Mouse (Mus musculus) neural tube, embryonic 15.5 days (tissue): ENCODE data around the gene Taar7e. TPM values are rescaled to one million over a fixed set of nuclear protein-coding genes. Genes with fewer than 3 reads are reported as not detected.

Experiments
- ATAC-seq: fragments of 200-750 bp; cut with Nextera tagmentation; 2 replicates; pipeline ENCODE4 v1.8.0; 2017; ENCODE audit warnings: mild to moderate bottlenecking, moderate TSS enrichment, moderate library complexity; ENCODE audit not compliant: low FRiP score
- H3K27ac ChIP-seq: fragments of 300-500 bp; sonication (generic); replicated peaks from 2 replicates; pipeline ENCODE4 v1.5.1; 2015; ENCODE audit warnings: mild to moderate bottlenecking, inconsistent platforms
- H3K27me3 ChIP-seq: fragments of 300-500 bp; sonication (generic); replicated peaks from 2 replicates; pipeline ENCODE4 v1.6.1; 2015; ENCODE audit warnings: inconsistent platforms
- H3K36me3 ChIP-seq: fragments of 300-500 bp; sonication (generic); 2 replicates; pipeline ENCODE4 v1.6.1; 2015; ENCODE audit warnings: inconsistent platforms
- H3K4me1 ChIP-seq: fragments of 300-500 bp; sonication (generic); 2 replicates; pipeline ENCODE4 v1.6.1; 2015; ENCODE audit warnings: inconsistent platforms
- H3K4me2 ChIP-seq: fragments of 300-500 bp; sonication (generic); 2 replicates; pipeline ENCODE4 v1.6.1; 2015; ENCODE audit warnings: inconsistent platforms, mild to moderate bottlenecking, moderate library complexity
- H3K4me3 ChIP-seq: fragments of 300-500 bp; sonication (generic); replicated peaks from 2 replicates; pipeline ENCODE4 v1.5.1; 2015; ENCODE audit warnings: mild to moderate bottlenecking, inconsistent platforms
- H3K9ac ChIP-seq: fragments of 300-500 bp; sonication (generic); replicated peaks from 2 replicates; pipeline ENCODE4 v1.6.1; 2015; ENCODE audit warnings: mild to moderate bottlenecking, inconsistent platforms
- H3K9me3 ChIP-seq: fragments of 300-500 bp; sonication (generic); replicated peaks from 2 replicates; pipeline ENCODE4 v1.6.1; 2016; ENCODE audit warnings: inconsistent platforms
- WGBS: fragments of 180-500 bp; shearing (Covaris S2); methylation state at CpG from one replicate; pipeline ENCODE4 v1.1.7; 2015; ENCODE audit warnings: mixed read lengths; 5-methylcytosine and 5-hydroxymethylcytosine counted together
- polyA plus RNA-seq: library from polyadenylated mRNA; unstranded; fragments of >200 nt; fragmentation: Nextera tagmentation; extraction: Ambion mirVana; gene quantifications from 2 replicates; pipeline ENCODE4 v1.2.1, GENCODE M21; 2015

Taar7e gene
- polyA plus RNA-seq: not detected in 2 replicates

DNA sequence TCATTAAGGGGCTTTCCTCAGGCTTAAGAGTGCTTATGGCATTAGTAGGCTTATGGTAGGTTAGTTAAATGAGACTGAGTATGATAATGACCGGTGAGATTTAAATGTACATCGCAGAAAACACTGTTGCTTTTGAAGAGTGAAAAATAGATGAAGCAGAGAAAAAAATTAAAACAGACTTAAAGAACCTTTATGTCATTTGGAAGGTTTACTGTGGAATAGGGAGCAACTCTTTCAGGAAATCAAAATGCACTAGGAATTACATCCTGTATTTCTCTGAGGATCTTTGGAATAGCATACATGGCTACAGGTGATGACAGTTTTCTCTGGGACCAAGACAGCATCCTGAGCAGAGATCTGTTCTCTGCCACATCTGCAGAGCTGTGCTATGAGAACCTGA, at the start of gene Taar7e:
Taar7e (plus strand) TSS at position 301 of the 400 bp plus-strand sequence.
- Histone ChIP-seq H3K9ac (no peak within 1 kb of the TSS), H3K4me1 (no peaks in the 10 kb centered on the region), H3K4me2 (no peak within 1 kb of the TSS), H3K27ac (no peak within 1 kb of the TSS), H3K27me3 (no peaks in the 10 kb centered on the region), H3K4me3 (no peak within 1 kb of the TSS), H3K9me3 (no peaks in the 10 kb centered on the region), H3K36me3 (no peaks in the 10 kb centered on the region)
- WGBS: 94% methylated on average over 2 of the region's 2 CpGs
- no peak for ATAC-seq

DNA sequence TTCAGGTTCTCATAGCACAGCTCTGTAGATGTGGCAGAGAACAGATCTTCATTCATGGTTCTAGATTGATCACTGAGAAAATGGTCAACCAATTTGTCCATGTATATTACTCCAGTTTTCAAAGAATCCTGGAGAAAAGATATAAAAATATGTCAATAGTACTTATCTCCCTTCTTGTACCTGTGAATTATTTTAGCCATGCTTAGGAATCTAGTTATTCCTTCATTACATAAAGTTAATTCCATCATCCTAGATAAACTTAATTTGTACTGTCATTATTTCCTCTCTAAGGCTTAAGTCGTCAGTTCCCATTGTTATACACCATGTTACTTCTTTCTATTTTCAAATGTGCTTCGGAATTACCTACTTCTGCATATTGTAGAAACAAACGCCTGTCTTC, 44.0 kb upstream of the Taar7e start, which contains the start of gene Taar7a:
Taar7a (minus strand) TSS at position 101 of the 400 bp plus-strand sequence.
- Histone ChIP-seq H3K27me3 (no peaks in the 10 kb centered on the region), H3K36me3 (no peaks in the 10 kb centered on the region), H3K9me3 (no peaks in the 10 kb centered on the region), H3K4me3 (no peak within 1 kb of the TSS), H3K4me2 (no peak within 1 kb of the TSS), H3K4me1 (no peaks in the 10 kb centered on the region), H3K27ac (no peak within 1 kb of the TSS), H3K9ac (no peak within 1 kb of the TSS)
- ATAC-seq: no peak
- 87% methylated on average over 3 of the region's 3 CpGs for WGBS

DNA sequence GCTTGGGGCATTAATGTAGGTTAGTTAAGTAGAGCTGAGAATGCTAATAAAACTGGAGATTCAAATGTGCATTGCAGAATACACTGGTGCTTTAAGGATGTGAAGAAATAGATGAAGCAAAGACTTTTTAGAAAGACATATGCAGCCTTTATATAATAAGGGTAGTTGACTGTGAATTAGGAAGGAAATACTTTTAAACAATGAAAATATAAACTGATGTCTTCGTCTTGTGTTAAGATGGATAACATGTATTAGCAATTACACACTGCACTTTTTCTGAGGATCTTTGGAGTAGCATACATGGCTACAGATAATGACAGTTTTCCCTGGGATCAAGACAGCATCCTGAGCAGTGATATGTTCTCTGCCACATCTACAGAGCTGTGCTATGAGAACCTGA, 37.8 kb upstream of the Taar7e start, which contains the start of gene Taar7b:
Taar7b (plus strand) TSS at position 301 of the 400 bp plus-strand sequence.
- Histone ChIP-seq H3K9ac (no peak within 1 kb of the TSS), H3K27ac (no peak within 1 kb of the TSS), H3K27me3 (no peaks in the 10 kb centered on the region), H3K36me3 (no peaks in the 10 kb centered on the region), H3K4me3 (no peak within 1 kb of the TSS), H3K4me1 (no peaks in the 10 kb centered on the region), H3K4me2 (no peak within 1 kb of the TSS), H3K9me3 (no peaks in the 10 kb centered on the region)
- ATAC-seq: no peak
- 84% methylated on average over 1 of the region's 1 CpGs for WGBS

DNA sequence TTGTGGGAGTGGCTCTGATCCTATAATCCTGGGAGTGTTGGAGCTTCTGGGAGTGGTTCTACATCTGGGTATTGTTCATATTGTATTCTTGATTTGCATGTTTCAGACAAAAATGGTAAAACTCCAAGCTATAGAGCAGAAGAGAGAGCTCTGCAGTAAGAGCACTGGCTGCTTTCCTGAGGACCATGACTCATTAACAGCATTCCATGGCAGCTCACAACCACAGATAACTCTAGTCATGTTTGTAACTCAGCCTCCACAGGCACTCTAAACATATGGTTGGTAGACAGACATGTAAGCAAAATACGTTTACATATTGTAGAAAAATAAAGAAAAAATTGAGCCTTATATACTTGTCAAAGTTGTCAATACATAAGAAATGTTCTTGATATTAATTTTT, 31.0 kb upstream of the Taar7e start:
- H3K4me1 ChIP-seq: no peaks in the 10 kb centered on the region
- no peaks in the 10 kb centered on the region for H3K9me3 ChIP-seq
- no peak overlapping the region for H3K27ac ChIP-seq
- H3K9ac ChIP-seq: no peak overlapping the region
- ATAC-seq: no peak
- H3K4me2 ChIP-seq: no peak overlapping the region
- H3K27me3 ChIP-seq: no peaks in the 10 kb centered on the region
- H3K36me3 ChIP-seq: no peaks in the 10 kb centered on the region
- H3K4me3 ChIP-seq: no peak overlapping the region
- 80% methylated on average over 1 of the region's 1 CpGs for WGBS

DNA sequence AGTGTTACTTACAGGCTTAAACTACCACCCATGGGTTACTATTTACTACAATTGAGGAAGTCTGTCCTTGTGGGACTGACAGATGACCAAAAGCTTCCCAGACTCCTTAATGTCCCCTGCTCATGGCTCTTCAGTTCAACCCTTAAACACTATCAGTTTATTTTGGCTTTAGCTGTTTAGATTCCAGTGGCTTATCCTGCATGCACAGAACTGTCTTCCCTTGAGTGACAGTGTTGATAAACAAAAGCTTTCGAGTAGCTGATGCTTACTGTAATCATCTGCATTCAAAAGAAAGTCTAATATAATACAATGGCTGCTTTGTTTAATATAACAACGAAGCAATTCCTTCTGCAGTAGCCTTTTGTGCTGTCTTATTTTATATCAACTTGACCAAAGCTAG, 30.4 kb upstream of the Taar7e start:
- H3K27me3 ChIP-seq: no peaks in the 10 kb centered on the region
- H3K9me3 ChIP-seq: no peaks in the 10 kb centered on the region
- H3K27ac ChIP-seq: no peak overlapping the region
- WGBS: 69% methylated on average over 2 of the region's 2 CpGs
- no peak overlapping the region for H3K4me2 ChIP-seq
- no peaks in the 10 kb centered on the region for H3K4me1 ChIP-seq
- H3K9ac ChIP-seq: no peak overlapping the region
- ATAC-seq: no peak
- no peaks in the 10 kb centered on the region for H3K36me3 ChIP-seq
- no peak overlapping the region for H3K4me3 ChIP-seq

DNA sequence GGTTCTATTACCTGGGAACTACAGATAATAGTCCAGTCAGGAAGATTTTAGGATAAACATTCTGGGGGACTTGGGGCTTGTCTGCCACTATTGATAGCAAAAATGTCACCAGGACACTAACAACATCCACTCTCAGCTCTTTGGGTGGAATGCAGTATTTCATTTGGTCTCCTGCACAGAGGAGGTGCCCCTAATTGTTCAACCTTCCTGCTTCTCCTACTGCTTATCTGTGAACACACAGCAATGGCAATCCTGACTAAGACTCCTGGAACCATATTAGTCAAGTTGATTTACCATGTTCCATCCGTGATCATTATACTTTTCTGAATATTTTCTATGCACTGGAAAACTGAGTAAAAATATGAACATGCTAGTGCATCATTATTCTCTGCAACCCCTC, 29.3 kb upstream of the Taar7e start:
- WGBS: 79% methylated on average over 1 of the region's 1 CpGs
- Histone ChIP-seq H3K4me3 (no peak overlapping the region), H3K4me1 (no peaks in the 10 kb centered on the region), H3K36me3 (no peaks in the 10 kb centered on the region), H3K4me2 (no peak overlapping the region), H3K9ac (no peak overlapping the region), H3K27ac (no peak overlapping the region), H3K9me3 (no peaks in the 10 kb centered on the region), H3K27me3 (no peaks in the 10 kb centered on the region)
- no peak for ATAC-seq

DNA sequence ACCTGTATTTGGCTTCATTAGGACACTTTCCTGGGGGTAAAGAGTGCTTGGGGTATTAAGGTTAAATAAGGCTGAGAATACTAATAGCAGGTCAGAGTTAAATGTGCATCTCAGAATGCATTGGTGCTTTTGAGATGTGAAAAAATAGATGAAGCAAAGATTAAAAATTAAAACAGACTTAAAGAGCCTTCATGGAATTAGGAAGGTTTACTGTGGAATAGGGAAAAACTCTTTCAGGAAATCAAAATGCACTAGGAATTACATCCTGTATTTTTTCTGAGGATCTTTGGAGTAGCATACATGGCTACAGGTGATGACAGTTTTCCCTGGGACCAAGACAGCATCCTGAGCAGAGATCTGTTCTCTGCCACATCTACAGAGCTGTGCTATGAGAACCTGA, 10.5 kb upstream of the Taar7e start, which contains the start of gene Taar7d:
Taar7d (plus strand) TSS at position 301 of the 400 bp plus-strand sequence.
- no peaks in the 10 kb centered on the region for H3K4me1 ChIP-seq
- no peak for ATAC-seq
- H3K9me3 ChIP-seq: no peaks in the 10 kb centered on the region
- no peaks in the 10 kb centered on the region for H3K36me3 ChIP-seq
- H3K27ac ChIP-seq: no peak within 1 kb of the TSS
- H3K4me2 ChIP-seq: no peak within 1 kb of the TSS
- H3K4me3 ChIP-seq: no peak within 1 kb of the TSS
- no peak within 1 kb of the TSS for H3K9ac ChIP-seq
- H3K27me3 ChIP-seq: no peaks in the 10 kb centered on the region

DNA sequence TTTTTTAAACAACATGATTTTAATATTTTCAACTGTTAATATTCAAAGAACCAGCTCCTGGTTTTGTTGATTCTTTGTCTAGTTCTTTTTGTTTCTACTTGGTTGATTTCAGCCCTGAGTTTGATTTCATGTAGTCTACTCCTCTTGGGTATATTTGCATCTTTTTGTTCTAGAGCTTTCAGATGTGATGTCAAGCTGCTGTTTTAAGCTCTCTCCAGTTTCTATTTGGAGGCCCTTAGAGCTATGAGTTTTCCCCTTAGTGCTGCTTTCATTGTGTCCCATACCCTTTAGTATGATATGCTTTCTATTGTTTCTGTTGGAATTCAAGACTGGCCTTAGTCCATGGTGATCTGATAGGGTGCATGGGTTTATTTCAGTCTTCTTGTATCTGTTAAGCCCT, 6.1 kb upstream of the Taar7e start:
- no peak overlapping the region for H3K4me3 ChIP-seq
- no peak overlapping the region for H3K9ac ChIP-seq
- no peaks in the 10 kb centered on the region for H3K36me3 ChIP-seq
- no peak overlapping the region for H3K4me2 ChIP-seq
- no peaks in the 10 kb centered on the region for H3K4me1 ChIP-seq
- no peaks in the 10 kb centered on the region for H3K27me3 ChIP-seq
- ATAC-seq: no peak
- H3K9me3 ChIP-seq: no peaks in the 10 kb centered on the region
- H3K27ac ChIP-seq: no peak overlapping the region

DNA sequence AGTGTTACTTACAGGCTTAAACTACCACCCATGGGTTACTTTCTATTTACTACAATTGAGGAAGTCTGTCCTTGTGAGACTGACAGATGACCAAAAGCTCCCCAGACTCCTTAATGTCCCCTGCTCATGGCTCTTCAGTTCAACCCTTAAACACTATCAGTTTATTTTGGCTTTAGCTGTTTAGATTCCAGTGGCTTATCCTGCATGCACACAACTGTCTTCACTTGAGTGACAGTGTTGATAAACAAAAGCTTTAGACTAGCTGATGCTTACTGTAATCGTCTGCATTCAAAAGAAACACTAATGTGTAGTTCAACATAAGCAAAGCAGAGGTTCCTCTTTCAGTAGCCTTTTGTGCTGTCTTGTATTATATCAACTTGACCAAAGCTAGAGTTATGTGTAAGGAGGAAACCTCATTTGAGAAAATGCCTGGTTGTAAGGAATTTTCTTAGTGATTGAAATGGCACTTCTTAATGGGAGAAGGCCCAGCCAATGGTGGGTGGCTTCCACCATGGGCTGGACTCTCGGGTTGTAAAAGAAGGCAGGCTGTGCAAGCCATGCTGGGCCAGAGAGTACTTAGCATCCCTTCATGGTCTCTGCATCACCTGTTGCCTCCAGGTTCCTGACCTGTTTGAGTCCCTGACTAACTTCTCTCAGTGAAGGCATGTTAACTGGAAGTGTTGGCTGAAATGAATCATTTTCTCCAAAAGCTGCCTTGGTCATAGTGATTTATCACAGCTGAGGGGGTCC, 2.9 kb downstream of the Taar7e start:
- WGBS: 75% methylated on average over 2 of the region's 2 CpGs

DNA sequence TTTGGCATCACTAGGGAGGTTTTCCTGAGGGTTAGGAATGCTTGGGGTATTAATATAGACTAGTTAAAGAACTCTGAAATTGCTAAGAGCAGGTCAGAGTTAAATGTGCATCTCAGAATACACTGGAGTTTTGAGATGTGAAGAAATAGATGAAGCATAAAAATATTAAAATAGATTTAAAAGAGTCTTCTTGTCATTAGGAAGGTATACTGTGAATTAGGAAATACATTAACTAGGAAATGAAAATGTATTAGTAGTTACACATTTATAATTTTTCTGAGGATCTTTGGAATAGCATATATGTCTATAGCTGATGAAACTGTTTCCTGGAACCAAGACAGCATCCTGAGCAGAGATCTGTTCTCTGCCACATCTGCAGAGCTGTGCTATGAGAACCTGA, 11.8 kb downstream of the Taar7e start, which contains the start of gene Taar7f:
Taar7f (plus strand) TSS at position 301 of the 400 bp plus-strand sequence.
- Histone ChIP-seq H3K27me3 (no peaks in the 10 kb centered on the region), H3K27ac (no peak within 1 kb of the TSS), H3K4me1 (no peaks in the 10 kb centered on the region), H3K9ac (no peak within 1 kb of the TSS), H3K4me2 (no peak within 1 kb of the TSS), H3K9me3 (no peaks in the 10 kb centered on the region), H3K36me3 (no peaks in the 10 kb centered on the region), H3K4me3 (no peak within 1 kb of the TSS)
- ATAC-seq: no peak

More for the DNA sequence above, 2.9 kb downstream of the Taar7e start:
- no peak overlapping the region for H3K9ac ChIP-seq
- no peaks in the 10 kb centered on the region for H3K36me3 ChIP-seq
- no peak overlapping the region for H3K27ac ChIP-seq
- no peaks in the 10 kb centered on the region for H3K9me3 ChIP-seq
- H3K4me2 ChIP-seq: no peak overlapping the region
- no peak for ATAC-seq
- H3K4me1 ChIP-seq: no peaks in the 10 kb centered on the region
- H3K4me3 ChIP-seq: no peak overlapping the region
- no peaks in the 10 kb centered on the region for H3K27me3 ChIP-seq

DNA sequence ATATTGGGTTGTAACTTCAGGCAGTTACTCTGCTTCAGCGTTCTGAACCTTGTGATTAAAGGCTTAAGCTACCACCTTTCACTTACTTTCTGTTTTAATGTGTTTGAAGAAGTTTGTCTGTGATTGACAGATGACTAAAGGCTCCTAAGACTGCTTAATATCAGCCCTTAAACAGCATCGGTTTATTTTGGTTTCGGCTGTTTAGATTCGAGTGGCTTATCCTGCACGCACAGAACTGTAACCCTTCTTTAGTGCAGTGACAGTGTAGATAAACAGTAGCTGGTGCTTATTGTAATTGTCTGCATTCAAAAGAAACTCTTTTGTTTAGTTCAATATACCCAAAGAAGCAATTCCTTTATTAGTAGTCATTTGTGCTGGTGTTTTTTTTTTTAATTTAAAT, 14.6 kb downstream of the Taar7e start:
- no peak overlapping the region for H3K4me3 ChIP-seq
- H3K27ac ChIP-seq: no peak overlapping the region
- no peaks in the 10 kb centered on the region for H3K9me3 ChIP-seq
- no peaks in the 10 kb centered on the region for H3K27me3 ChIP-seq
- no peaks in the 10 kb centered on the region for H3K36me3 ChIP-seq
- H3K4me1 ChIP-seq: no peaks in the 10 kb centered on the region
- WGBS: 80% methylated on average over 5 of the region's 5 CpGs
- no peak for ATAC-seq
- no peak overlapping the region for H3K9ac ChIP-seq
- no peak overlapping the region for H3K4me2 ChIP-seq

DNA sequence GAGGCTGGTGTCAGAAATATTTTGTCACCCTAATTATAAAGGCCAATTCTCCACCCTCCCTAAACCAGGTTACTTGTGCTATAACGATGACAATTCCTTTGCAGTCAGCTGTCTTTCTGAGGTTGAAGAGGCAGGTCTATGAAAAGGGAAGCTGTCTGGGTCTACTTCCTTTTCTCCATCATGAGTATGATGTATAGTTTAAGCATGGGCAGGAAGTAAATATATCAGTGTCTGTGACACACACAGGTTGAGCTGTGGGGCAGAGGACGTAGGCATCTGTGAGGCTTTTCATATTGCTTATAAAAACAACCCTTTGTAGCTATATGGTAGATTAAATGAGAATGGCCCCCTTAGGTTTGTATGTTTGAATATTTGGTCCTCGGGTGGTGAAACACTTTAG, 21.6 kb downstream of the Taar7e start:
- Histone ChIP-seq H3K4me1 (no peaks in the 10 kb centered on the region), H3K27me3 (no peaks in the 10 kb centered on the region), H3K4me3 (no peak overlapping the region), H3K4me2 (no peak overlapping the region), H3K27ac (no peak overlapping the region), H3K9ac (no peak overlapping the region), H3K36me3 (no peaks in the 10 kb centered on the region), H3K9me3 (no peaks in the 10 kb centered on the region)
- ATAC-seq: no peak
- WGBS: 84% methylated on average over 3 of the region's 3 CpGs
